Mouse (Mus musculus) kidney, postnatal 4 days (tissue): ENCODE data around the gene Thrsp.
A peak's percentile ranks its signal among the peaks of the same experiment; 100 is the strongest.
"Not testable (repeated sequence)": the region's sequence is repeated elsewhere in the genome, so short reads cannot be mapped to it uniquely, and the experiment has no call there.

Experiments used
- DNase-seq, 2 experiments: peaks; one replicate each; pipeline ENCODE4 v3.0.0; 2021; ENCODE audit warnings: mixed read lengths in 2 of 2

The Thrsp gene

GRCm38 (mm10) chr7:97416906-97417777 lies at the start of gene Thrsp:
TSS of gene Thrsp (minus strand) at chr7:97417730.
- peak; percentile 51 to 70 for DNase-seq

- DNase-seq = no peak
Observed at GRCm38 (mm10) chr7:97455577-97455976, 38.0 kb upstream of the Thrsp start.

- no peak for DNase-seq
Observed at GRCm38 (mm10) chr7:97454795-97455194, 37.3 kb upstream of the Thrsp start.

DNA sequence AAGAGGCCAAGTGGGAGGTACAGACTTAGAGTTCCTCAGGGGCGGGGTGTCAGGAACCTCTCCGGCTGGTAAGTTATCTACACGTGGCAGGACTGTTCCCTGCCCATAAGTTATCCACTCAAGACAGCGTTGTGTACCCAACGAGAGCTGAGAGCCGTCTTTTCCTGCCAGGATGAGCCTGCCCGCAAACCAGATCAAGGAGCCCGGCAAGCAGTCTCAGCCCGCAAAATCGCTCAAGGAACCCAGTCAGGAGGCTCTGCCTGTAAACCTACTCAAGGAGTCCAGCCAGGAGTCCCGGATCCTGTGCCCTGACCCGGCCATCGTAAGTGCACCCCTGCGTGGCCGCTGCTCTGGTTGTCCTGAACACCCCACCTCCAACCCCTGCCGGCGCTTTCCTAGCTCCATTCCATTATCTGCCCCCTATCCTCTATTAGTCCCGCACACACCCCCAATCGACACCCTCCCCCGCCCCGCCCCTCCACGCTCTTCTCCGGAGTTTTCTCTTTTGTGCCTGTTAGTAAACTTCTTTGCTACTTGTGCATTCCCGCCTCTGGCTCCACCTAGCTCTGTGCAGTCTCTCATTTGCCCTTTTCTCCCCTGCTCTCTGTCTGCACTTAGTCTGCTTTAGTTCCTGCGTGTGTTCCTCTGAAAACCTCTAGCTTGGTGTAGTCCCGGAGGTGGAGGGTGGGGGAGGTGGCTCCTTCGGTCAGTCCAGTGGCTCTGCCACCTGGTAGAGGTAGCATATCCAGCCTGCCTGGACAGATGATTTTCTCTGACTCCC lies 35.8 kb upstream of the Thrsp start:
- DNase-seq = peak; percentile 42 to 63

DNA sequence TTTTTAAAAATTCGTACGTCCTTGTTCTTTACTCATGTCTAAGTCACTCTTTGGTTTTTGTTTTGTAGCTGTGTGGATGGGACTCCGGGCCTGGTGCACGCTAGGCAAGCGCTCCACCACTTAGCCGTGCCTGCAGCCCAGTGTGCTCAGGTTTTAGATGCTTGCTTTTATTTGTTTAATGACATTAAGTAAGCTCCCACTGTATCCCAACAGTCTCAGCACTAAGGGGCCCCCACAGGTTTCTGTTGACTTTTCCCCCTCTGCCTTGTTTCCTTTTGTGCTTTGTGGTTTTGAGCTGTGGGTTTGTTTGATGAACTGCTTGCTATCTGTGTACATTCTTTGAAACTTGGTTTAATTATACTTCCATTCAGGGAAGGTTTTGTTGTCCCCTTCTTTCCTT lies 34.7 kb upstream of the Thrsp start:
- DNase-seq = no peak

DNA sequence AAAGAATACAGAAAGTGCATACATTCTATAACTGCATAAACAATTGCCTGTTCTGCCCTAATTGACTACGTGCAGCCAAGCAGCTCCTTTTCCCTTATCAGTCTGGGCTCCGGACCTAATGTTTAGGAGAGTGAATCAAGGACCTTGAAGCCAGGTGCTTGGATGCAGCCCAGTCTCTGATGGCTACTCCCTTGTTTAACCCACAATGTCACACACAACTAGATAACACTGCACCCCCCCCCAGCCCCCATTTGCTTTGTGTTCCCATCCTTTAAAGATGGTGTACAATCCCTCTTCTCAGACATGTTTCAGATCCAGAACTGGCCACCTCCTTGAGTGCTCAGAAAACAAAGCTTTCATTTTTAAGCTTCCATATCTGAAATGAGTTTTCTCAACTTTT lies 33.5 kb upstream of the Thrsp start, which contains the start of gene Kctd14:
TSS of gene Kctd14 (plus strand) at position 301 of the 400 bp plus-strand sequence.
- DNase-seq = not testable (repeated sequence)

DNA sequence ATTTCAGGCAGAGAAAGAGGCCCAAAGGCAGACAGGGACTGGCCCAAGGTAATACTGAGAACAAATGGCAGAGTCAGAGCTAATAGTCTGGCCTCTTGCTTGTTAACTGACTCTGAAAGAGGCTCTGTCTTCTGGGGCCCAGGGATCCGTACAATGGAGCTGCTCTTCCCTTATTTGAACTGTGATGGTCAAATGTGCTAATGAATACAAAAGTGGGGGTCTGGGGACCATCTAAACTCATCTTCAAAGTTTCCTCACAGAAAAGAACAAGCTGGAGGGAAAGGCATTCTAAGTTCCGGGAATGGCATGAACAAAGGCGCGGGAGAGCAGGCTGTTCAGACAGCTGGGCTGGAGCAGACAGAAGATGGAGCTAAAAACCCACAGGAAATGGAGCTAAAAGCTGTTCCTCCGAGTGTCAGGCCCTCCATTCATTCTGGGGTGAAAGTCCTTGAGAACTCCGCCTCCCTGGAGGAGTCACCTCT lies 29.6 kb upstream of the Thrsp start:
- no peak for DNase-seq

DNA sequence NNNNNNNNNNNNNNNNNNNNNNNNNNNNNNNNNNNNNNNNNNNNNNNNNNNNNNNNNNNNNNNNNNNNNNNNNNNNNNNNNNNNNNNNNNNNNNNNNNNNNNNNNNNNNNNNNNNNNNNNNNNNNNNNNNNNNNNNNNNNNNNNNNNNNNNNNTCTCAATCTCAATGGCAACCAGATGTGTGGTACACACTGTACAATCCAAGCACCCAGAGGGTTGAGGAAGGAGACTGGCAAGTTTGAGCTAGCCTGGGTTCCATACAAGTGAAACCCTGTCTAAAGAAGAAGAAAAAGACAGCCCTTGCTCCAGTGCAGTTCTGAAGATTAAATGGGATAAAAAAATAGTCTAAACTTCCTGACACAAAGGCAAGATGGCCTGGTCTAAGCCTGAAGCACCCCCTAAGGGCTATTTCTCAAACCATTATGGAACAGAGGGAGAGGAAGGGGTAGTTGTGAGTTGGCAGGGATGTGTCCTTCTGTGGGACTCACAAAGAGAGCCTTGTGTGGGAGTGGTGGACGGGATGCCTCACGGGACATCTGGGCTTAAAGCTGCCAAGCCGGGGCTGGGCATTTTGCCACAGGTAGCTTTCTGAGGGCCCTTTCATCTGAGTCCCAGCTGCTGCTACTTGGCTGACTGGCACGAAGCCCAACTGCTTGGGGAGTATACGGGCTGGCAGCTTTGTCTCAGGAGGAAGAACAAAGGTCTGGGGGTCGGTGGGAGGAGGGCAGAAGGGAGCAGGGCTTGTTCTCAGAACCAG lies 28.8 kb upstream of the Thrsp start:
- peak; percentile 79 to 87 for DNase-seq

DNA sequence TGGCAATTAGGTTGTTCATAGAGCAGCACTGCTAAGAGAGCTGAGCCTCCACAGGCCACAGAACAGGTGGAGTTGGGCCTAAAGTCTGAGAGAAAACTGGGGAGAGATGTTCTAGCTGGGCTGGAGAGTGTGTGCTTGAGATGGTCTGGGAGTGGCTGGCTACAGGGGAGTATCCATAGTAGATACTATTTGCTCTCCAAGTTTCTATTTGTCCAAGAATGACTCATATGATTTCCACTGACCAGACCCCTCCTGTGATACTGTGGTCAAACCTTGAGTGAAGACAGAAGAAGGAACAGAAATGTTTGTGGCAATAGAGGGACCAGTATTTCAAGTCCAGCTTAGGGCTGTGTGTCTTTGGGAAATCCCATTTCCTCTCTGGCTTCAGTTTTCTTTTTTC lies 21.5 kb upstream of the Thrsp start:
- no peak for DNase-seq

GRCm38 (mm10) chr7:97434517-97434916 lies 17.0 kb upstream of the Thrsp start:
- DNase-seq = no peak

- not testable (repeated sequence) for DNase-seq
Observed at GRCm38 (mm10) chr7:97433517-97433916, 16.0 kb upstream of the Thrsp start.

DNA sequence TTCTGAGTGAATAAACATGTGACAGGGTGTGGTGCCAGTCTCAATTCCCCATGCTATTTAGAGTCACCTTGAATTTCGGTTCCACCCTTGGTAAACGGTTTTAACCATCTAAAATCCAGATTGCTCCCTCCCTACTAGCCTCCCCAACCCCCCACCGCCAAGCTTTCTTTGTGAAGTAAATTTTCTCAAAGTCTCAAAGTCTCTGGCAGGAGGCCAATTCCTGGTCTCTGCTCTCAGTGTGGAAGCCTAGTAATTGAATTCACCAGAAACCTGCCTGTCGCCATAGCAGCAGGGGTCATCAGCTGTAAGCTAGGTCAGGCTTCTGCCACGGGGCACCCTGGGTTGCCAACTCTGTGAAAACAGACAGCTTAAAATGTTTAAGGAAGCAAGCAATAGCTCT lies 12.2 kb upstream of the Thrsp start:
- peak; percentile 61 to 71 for DNase-seq

- no peak for DNase-seq
Observed at GRCm38 (mm10) chr7:97427778-97428420, 10.4 kb upstream of the Thrsp start.

DNA sequence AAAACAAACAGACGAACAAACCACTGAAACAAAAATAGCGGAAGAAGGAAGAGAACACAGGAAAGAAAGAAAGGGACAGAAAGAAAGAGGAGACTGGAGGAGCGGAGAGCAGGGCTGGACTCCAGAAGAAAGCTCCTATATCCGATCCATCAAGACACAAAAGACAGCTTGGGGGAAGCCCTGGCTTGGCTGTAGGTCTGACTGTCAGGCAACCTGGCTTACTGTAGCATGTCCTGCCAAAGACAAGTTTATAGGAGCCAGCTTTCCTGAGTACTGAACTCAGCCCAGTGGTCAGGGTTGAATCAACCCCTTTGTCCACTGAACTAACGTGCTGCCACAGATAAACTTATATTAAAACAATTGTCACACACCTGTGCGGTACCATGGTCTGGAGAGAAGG lies 9.8 kb upstream of the Thrsp start:
- DNase-seq = no peak

- no peak for DNase-seq
Observed at GRCm38 (mm10) chr7:97426566-97426965, 9.0 kb upstream of the Thrsp start.

GRCm38 (mm10) chr7:97424621-97425245 lies 7.2 kb upstream of the Thrsp start:
- DNase-seq = peak; percentile 96 to 98

DNA sequence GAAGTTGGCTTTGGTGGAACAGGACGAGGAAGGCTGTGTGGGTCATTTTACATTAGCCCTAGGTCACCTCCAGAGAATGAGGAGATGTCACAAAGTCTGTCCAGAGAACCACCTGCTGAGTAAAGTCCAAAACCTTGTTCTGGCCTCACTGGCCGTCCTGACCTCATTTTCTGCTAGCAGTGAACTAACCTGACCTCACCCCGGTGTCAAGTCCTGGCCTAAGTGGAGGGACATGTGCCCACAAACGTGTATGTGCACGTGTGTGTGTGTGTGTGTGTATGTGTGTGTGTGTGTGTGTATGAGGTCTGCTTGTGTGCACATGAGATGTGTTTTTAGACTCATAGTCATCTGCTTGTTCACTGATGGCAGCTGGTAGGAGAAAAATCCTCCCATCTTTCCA lies 6.2 kb upstream of the Thrsp start:
- DNase-seq = no peak

DNA sequence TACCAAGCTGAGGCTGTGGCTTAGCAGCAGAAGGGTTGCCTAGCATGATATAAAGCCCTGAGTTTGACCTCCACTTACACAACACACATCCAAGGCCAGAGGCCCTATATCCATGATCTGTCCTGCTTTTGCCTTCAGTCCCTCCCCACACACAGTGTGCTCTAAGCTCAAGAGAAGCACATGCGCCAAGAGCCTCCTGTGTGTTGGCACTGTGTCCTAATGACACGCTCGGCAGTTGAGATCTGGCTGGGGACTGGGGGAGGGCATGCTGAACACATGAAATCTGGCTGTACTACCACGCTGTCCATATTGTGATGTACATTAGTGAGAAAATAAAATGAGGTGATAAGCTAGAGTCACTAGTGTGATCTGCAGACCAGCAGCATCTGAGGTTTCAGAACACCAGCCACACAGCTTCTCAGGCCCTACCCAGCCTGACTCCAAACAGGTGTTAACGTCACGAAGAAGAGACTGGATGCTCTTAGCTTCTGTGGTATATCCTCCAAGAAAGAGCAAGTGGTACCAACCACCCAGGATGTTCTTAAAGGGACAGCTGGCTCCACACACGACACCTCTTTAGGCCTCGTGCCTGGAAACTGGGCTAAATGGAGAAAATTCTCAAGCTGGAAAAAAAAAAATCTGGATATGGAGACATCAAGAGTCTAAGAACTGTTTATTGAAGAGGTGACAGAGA lies 3.6 kb upstream of the Thrsp start:
- DNase-seq = no peak

- no peak for DNase-seq
Observed at GRCm38 (mm10) chr7:97420406-97420805, 2.9 kb upstream of the Thrsp start.

DNA sequence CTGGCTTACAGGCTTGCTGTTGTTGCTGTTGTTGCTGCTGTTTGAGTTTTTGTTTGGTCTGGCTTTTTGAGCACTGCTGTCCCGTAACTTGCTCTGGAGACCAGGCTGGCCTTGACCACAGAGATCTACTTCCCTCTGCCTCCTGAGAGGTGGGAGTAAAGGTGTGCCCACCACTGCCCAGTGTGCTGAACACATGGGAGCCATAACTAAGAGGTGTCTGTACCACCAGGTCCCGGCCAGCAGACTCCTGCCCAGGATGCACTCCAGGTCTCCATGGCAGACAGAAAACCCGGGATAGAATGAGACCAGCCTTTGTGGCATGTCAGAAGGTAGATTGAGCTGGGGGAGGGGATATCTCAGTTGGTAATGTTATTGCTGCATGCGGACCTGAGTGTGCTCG lies 1.6 kb upstream of the Thrsp start:
- DNase-seq = no peak

- DNase-seq = peak in 1 of 2 experiments; percentile 18
Observed at GRCm38 (mm10) chr7:97418717-97419116, 1.2 kb upstream of the Thrsp start.
